Mouse (Mus musculus) lung, embryonic 16.5 days (tissue): ENCODE measurements around the gene Rnf185. TPM values are rescaled to one million over a fixed set of nuclear protein-coding genes. Genes with fewer than 3 reads are reported as not detected.

ENCODE experiments used
- ATAC-seq: fragments of 200-750 bp; cut with Nextera tagmentation; 2 replicates; pipeline ENCODE4 v1.8.0; 2017; ENCODE audit warnings: low read depth, mild to moderate bottlenecking, moderate library complexity
- H3K27ac ChIP-seq: fragments of 300-500 bp; sonication (generic); 2 replicates; pipeline ENCODE4 v1.5.1; 2014; ENCODE audit warnings: mild to moderate bottlenecking, control low read depth, low read length
- H3K27me3 ChIP-seq: fragments of 300-500 bp; sonication (generic); 2 replicates; pipeline ENCODE4 v1.6.1; 2014; ENCODE audit warnings: low read depth, low read length, mixed read lengths; ENCODE audit not compliant: control insufficient read depth, insufficient read depth
- H3K36me3 ChIP-seq: fragments of 300-500 bp; sonication (generic); 2 replicates; pipeline ENCODE4 v1.6.1; 2014; ENCODE audit warnings: low read length; ENCODE audit not compliant: control insufficient read depth, insufficient read depth
- H3K4me1 ChIP-seq: fragments of 300-500 bp; sonication (generic); replicated peaks from 2 replicates; pipeline ENCODE4 v1.6.1; 2014; ENCODE audit warnings: low read length, mixed read lengths; ENCODE audit not compliant: control insufficient read depth, insufficient read depth
- H3K4me2 ChIP-seq: fragments of 300-500 bp; sonication (generic); 2 replicates; pipeline ENCODE4 v1.6.1; 2014; ENCODE audit warnings: low read depth, low read length, control low read depth
- H3K4me3 ChIP-seq: fragments of 300-500 bp; sonication (generic); 2 replicates; pipeline ENCODE4 v1.5.1; 2014; ENCODE audit warnings: mild to moderate bottlenecking, low read length, control low read depth
- H3K9ac ChIP-seq: fragments of 300-500 bp; sonication (generic); 2 replicates; pipeline ENCODE4 v1.6.1; 2014; ENCODE audit warnings: low read length, control low read depth
- H3K9me3 ChIP-seq: fragments of 300-500 bp; sonication (generic); 2 replicates; pipeline ENCODE4 v1.6.1; 2016; ENCODE audit warnings: low read length; ENCODE audit not compliant: control insufficient read depth
- WGBS: fragments of 180-500 bp; shearing (Covaris S2); extraction: QIAGEN DNeasy Blood & Tissue Kit; methylation state at CpG from one replicate; pipeline ENCODE4 v1.1.7; 2014; 5-methylcytosine and 5-hydroxymethylcytosine counted together
- polyA plus RNA-seq: library from polyadenylated mRNA; unstranded; fragments of >200 nt; fragmentation: Nextera tagmentation; extraction: Ambion mirVana; gene quantifications from 2 replicates; pipeline ENCODE4 v1.2.1, GENCODE M21; 2015

Gene Rnf185
- polyA plus RNA-seq, 1 experiment from 2014 or later: 31.2 TPM

- Histone ChIP-seq H3K9ac (no peak overlapping the region), H3K4me2 (no peak overlapping the region), H3K27ac (no peak overlapping the region), H3K4me3 (no peak overlapping the region), H3K4me1 (peaks cover 22% of the 10 kb centered on the region), H3K9me3 (peaks cover 3% of the 10 kb centered on the region; the same call in 1 of the 2 replicates), H3K27me3 (no peaks in the 10 kb centered on the region), H3K36me3 (peaks cover 3% of the 10 kb centered on the region; the same call in 1 of the 2 replicates)
- no peak for ATAC-seq
- 91% methylated on average over 7 of the region's 7 CpGs for WGBS
Observed at GRCm38 (mm10) chr11:3366411-3366810, 85.8 kb downstream of the Rnf185 start.

Other genes starting within 250 kb of the Rnf185 start
- gene Eif4enif1, start 250.0 kb downstream of the Rnf185 start, polyA plus RNA-seq: 34.8 and 37.5 TPM in 2 replicates
- 232 TPM in 2 replicates for gene Drg1, start 185.9 kb downstream of the Rnf185 start, polyA plus RNA-seq
- gene Patz1, start 163.5 kb downstream of the Rnf185 start, polyA plus RNA-seq: 41.2 and 41.4 TPM in 2 replicates
- 11.8 and 12.0 TPM in 2 replicates for gene Pik3ip1, start 122.0 kb downstream of the Rnf185 start, polyA plus RNA-seq
- 53.1 and 54.5 TPM in 2 replicates for gene Limk2, start 43.2 kb downstream of the Rnf185 start, polyA plus RNA-seq
- gene Pla2g3, start 35.9 kb upstream of the Rnf185 start, polyA plus RNA-seq: 0.38 and 0.52 TPM in 2 replicates
- 1.6 and 1.7 TPM in 2 replicates for gene Inpp5j, start 52.5 kb upstream of the Rnf185 start, polyA plus RNA-seq
- gene Selenom, start 62.3 kb upstream of the Rnf185 start, polyA plus RNA-seq: 110 and 116 TPM in 2 replicates
- 110 and 121 TPM in 2 replicates for gene Smtn, start 88.2 kb upstream of the Rnf185 start, polyA plus RNA-seq
- gene Morc2a, start 196.8 kb upstream of the Rnf185 start, polyA plus RNA-seq: 26.5 and 27.0 TPM in 2 replicates